Mouse (Mus musculus) T-helper 2 cell (primary cell): ENCODE data around the gene Selenbp1.
"Not testable (repeated sequence)": the region's sequence is repeated elsewhere in the genome, so short reads cannot be mapped to it uniquely, and the experiment has no call there.

Source experiments
- in situ Hi-C: fragments of 300-600 bp; cut with MboI, MseI; formaldehyde crosslinking; loops from one replicate; pipeline ENCODE4 v1.15.1; 2025; ENCODE audit warnings: high pct_unique_total_duplicates

The Selenbp1 gene

DNA sequence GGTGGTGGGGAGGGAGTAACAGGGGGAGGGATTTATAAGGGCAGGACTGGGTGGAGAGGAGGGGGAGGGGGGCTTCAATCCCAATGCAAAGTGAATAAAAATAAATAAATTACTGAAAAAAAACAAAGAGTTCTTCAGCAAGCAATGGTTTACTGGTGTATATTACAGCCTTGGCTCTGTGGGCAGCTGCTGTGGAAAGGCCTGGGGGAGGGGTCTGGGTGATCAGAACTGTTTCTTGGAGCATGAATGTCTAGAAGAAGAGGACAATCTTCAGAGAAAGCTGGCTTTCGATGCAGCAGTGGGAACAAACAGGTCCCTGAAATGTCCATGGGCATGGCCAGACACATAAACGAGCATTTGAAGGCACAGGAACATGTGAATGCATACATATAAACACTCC lies 577 bp upstream of the Selenbp1 start:
- in situ Hi-C loops: loop anchor here (10.0 kb wide), 1 partner anchor 483 kb away; no protein-coding TSS in a partner anchor

DNA sequence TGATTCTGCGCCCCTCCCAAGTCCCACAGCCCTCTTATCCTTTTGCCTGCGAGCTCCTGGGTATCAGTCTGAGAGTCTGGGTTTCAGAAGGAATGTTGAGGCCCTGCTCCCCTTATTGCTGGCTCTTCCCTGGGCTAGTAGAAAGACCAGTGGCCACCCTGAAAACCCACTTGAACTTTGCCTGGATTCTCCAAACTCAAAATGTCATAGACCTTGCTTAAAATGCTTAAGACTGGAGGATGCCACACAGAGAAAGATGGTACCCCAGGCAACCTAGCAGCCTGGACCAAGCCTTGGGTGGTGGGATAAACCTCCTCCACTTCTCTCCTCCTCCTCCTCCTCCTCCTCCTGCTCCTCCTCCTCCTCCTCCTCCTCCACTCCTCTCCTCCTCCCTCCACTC lies 748 bp downstream of the Selenbp1 start:
- in situ Hi-C loops: loop anchor here (10.0 kb wide), 1 partner anchor 481 kb away; no protein-coding TSS in a partner anchor

- in situ Hi-C loops: loop anchor here (10.0 kb wide), 1 partner anchor 480 kb away; no protein-coding TSS in a partner anchor
Observed at GRCm38 (mm10) chr3:94934564-94934963, 1.7 kb downstream of the Selenbp1 start.

GRCm38 (mm10) chr3:94935332-94935731 lies 2.5 kb downstream of the Selenbp1 start:
- in situ Hi-C loops: loop anchor here (10.0 kb wide), 1 partner anchor 479 kb away; no protein-coding TSS in a partner anchor

DNA sequence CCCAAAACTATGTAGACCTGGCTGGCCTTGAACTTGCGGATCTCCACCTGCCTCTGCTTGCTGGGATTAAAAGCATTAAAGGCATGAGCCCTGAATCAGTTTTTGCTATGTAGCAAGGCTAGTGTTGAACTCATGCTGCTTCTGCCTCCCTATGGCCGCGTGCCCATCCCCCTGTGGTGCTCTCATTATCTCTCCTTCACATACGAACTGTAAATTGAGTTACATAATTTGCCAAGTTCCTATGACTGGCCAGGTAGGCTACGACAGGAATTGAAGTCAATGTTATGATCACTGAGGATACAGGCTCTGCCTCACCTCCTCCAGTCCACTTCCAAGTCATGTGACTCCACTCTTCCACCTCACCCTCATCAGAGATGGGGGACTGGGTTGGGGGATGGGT lies 3.3 kb downstream of the Selenbp1 start:
- in situ Hi-C loops: loop anchor here (10.0 kb wide), 1 partner anchor 479 kb away; no protein-coding TSS in a partner anchor

DNA sequence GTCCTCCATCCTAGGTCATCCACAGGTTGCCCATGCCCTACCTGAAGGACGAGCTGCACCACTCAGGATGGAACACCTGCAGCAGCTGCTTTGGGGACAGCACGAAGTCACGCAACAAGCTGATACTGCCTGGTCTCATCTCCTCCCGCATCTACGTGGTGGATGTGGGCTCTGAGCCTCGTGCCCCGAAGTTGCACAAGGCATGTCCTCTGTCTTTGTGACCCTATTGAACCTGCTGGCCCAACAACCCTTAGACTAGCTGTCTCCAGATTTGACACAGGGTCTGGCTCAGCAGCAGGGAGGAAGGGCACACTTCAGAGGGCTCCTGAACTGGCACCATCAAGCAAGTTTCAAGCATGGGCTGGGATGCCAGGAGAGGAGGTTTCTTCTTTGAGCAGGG lies 4.3 kb downstream of the Selenbp1 start:
- in situ Hi-C loops: loop anchor here (10.0 kb wide), 1 partner anchor 478 kb away; no protein-coding TSS in a partner anchor

DNA sequence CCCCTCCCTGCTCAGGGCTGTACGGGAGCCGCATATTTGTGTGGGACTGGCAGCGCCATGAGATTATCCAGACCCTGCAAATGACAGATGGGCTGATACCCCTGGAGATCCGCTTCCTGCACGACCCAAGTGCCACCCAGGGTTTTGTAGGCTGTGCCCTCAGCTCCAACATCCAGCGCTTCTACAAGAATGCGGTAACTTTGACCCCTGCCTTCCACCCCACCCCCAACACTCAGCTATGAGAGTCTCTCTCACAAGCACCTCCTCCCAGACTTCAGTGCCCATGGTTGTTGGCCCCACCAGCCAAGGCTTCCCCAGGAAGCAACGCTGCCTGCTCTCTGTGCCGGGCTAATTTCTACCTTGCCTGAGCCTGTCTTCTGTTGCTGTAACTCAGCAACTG lies 7.2 kb downstream of the Selenbp1 start:
- in situ Hi-C loops: not testable (repeated sequence)

- in situ Hi-C loops: not testable (repeated sequence)
Observed at GRCm38 (mm10) chr3:94942211-94942967, 9.5 kb downstream of the Selenbp1 start.

GRCm38 (mm10) chr3:94943706-94944105 lies 10.8 kb downstream of the Selenbp1 start:
- in situ Hi-C loops: not testable (repeated sequence)

DNA sequence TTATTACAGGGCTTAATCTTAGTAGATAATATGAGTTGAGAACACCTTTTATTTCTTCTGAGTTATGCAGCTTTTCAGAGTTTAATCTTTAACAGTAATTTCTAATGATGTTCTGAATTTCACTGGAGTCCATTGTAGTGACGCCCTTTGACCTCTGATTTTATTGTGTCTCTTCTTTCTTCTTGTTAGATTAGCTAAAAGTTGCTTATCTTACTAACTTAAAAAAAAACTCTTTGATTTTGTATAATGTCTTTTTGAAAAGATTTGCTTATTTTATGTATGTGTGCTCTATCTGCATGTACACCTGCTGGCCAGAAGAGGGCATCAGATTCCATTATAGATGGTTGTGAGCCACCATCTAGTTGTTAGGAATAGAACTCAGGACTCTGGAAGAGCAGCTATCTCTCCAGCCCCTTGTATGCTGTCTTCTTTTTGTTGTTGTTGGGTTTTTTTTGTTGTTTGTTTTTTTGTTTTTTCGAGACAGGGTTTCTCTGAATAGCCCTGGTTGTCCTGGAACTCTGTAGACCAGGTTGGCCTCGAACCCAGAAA lies 15.3 kb downstream of the Selenbp1 start:
- in situ Hi-C loops: no loop called here

DNA sequence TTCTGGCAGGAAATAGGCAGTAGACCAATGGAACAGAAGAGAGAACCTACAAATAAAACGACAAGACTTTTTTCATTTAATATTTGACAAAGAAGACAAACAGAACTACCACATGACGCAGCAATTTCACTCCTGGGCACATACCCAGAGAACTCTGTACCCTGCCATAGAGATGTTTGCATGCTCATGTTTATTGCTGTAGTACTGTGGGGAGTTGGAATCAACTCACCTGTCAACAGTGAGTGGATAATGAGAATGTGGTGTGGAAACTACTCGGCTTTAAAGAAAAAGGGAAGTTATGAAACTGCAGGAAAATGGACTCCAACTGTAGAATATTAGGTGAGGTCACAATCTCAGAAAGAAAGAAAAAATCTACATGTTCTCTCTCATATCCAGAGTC lies 16.8 kb downstream of the Selenbp1 start:
- in situ Hi-C loops: no loop called here

- in situ Hi-C loops: no loop called here
Observed at GRCm38 (mm10) chr3:94952806-94953205, 19.9 kb downstream of the Selenbp1 start.

GRCm38 (mm10) chr3:94953384-94953763 lies 20.5 kb downstream of the Selenbp1 start:
- in situ Hi-C loops: no loop called here

GRCm38 (mm10) chr3:94953764-94954616 lies 21.1 kb downstream of the Selenbp1 start, which contains the start of gene Rfx5:
Gene Rfx5 (plus strand): TSS chr3:94954075.
- in situ Hi-C loops: no loop called here

- in situ Hi-C loops: loop anchor here (5.0 kb wide), 1 partner anchor 39 kb away; no protein-coding TSS in a partner anchor
Observed at GRCm38 (mm10) chr3:94958295-94958694, 25.4 kb downstream of the Selenbp1 start.

- in situ Hi-C loops: loop anchor here (5.0 kb wide), 1 partner anchor 37 kb away; no protein-coding TSS in a partner anchor
Observed at GRCm38 (mm10) chr3:94959871-94960270, 27.0 kb downstream of the Selenbp1 start.

GRCm38 (mm10) chr3:94960322-94960721 lies 27.5 kb downstream of the Selenbp1 start:
- in situ Hi-C loops: no loop called here

GRCm38 (mm10) chr3:94964989-94965388 lies 32.1 kb downstream of the Selenbp1 start:
- in situ Hi-C loops: no loop called here

DNA sequence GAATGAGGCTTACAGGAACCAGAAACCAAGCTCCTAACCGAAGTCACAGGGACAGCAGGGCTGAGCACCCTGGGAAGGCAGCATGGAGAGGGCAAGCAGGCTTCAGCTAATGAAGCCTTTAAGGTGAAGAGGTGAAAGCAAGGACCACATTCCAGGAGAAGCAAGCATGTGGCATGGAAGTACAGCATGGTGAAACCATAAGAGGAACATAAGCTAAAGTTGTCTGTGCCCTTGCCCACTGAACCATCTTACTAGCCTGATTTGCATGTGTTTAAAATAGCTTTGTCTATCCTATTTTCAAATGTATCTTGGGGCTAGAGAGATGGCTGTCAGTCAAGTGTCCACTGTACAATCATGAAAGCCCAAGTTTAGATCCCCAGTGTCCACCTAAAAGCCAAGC lies 33.0 kb downstream of the Selenbp1 start:
- in situ Hi-C loops: no loop called here

- in situ Hi-C loops: no loop called here
Observed at GRCm38 (mm10) chr3:94972552-94972951, 39.7 kb downstream of the Selenbp1 start.

DNA sequence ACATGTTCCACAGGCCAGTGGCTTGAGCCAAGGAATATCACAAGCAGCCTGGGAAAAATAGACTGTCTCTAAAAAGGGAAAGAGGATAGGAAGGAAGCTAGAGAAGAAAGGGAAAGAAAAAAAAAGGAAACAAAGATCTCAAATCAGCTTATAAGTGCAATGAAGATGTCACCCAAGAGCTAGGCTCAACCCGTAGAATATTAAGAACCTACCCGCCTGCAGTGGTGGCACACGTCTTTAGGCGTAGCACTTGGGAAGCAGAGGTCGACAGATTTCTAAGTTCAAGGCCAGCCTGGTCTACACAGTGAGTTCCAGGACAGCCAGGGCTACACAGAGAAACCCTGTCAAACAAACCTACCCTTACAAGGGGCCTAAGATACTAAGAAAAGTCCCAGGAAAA lies 40.8 kb downstream of the Selenbp1 start:
- in situ Hi-C loops: no loop called here

DNA sequence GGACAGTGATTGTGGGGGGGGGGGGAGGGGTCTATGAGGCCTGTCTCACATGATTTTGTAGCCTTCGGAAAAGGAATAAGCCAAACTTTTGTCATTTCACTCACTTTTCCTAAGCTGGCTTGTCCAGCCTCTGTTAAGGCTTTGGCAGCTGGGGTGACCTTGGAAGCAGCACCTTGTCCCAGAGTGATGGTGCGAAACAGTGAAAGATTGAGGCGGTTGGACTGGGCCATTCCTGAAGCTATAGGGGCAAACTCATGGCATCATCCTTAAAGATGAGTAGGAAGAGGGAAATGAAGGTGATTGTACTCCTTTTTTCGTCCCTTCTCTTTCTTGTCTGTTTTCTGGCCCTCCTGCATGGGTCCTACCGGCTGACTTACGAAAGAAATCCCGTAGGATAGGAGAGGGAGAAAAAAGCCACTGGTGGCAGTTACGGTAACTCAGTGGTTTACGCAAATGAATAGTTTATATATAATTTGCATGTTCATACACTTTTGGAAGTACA lies 41.2 kb downstream of the Selenbp1 start:
- in situ Hi-C loops: no loop called here
